Mouse (Mus musculus) ES-Bruce4 (cell line): ENCODE data around the gene Ubac2.

Source experiments
- CTCF ChIP-seq: IDR thresholded peaks from one replicate; pipeline ENCODE4 v1.8.1; 2011; ENCODE audit warnings: low read depth, low read length
- EP300 ChIP-seq: IDR thresholded peaks from 2 replicates; pipeline ENCODE4 v1.6.1; 2011; ENCODE audit warnings: low read depth, low read length; ENCODE audit not compliant: insufficient read depth
- POLR2A ChIP-seq: IDR thresholded peaks from one replicate; pipeline ENCODE4 v1.8.1; 2011; ENCODE audit warnings: low read length; ENCODE audit not compliant: insufficient read depth

GRCm38 (mm10) chr14:121958041-121958750 is 79.8 kb downstream of the Ubac2 start:
- no peak for TF ChIP-seq POLR2A
- no peak for TF ChIP-seq CTCF
- TF ChIP-seq EP300 = no peak
